Mouse (Mus musculus) cortical plate, adult 2 months (tissue): ENCODE data around the gene Lrrc36. TPM values are rescaled to one million over a fixed set of nuclear protein-coding genes. Genes with fewer than 3 reads are reported as not detected.

Experiments used
- H3K27ac ChIP-seq: fragments of 200-500 bp; 2 replicates; pipeline ENCODE4 v1.5.1; 2012; ENCODE audit warnings: low read length, control low read depth, inconsistent platforms; ENCODE audit not compliant: insufficient read depth
- H3K4me1 ChIP-seq: fragments of 200-500 bp; 2 replicates; pipeline ENCODE4 v1.6.1; 2011; ENCODE audit warnings: low read length; ENCODE audit not compliant: control insufficient read depth, insufficient read depth
- H3K4me3 ChIP-seq: fragments of 200-500 bp; 2 replicates; pipeline ENCODE4 v1.5.1; 2011; ENCODE audit warnings: mild to moderate bottlenecking, low read length, control low read depth; ENCODE audit not compliant: insufficient read depth
- CTCF ChIP-seq: fragments of 200-500 bp; IDR thresholded peaks from 2 replicates; pipeline ENCODE4 v1.5.1; 2011; ENCODE audit warnings: mild to moderate bottlenecking, control low read depth, low read length; ENCODE audit not compliant: insufficient read depth; ENCODE audit errors: extremely low read depth
- POLR2A ChIP-seq: fragments of 200-500 bp; IDR thresholded peaks from 2 replicates; pipeline ENCODE4 v1.6.1; 2011; ENCODE audit warnings: mild to moderate bottlenecking, low read length, control low read depth; ENCODE audit not compliant: insufficient read depth; ENCODE audit errors: extremely low read depth
- polyA plus RNA-seq: library from polyadenylated mRNA; depleted of rRNA; stranded (reverse); fragments of >200 nt; gene quantifications from 2 replicates; pipeline ENCODE4 v1.2.3, GENCODE M21; 2012

The Lrrc36 gene
- polyA plus RNA-seq, 1 experiment, result 0.94 TPM

GRCm38 (mm10) chr8:105477792-105478191 lies 64.4 kb downstream of the Lrrc36 start:
- TF ChIP-seq CTCF (no peak), POLR2A (no peak)
- Histone ChIP-seq H3K27ac (no peak overlapping the region), H3K4me1 (peaks cover 3% of the 10 kb centered on the region)

GRCm38 (mm10) chr8:105481013-105481412 lies 67.6 kb downstream of the Lrrc36 start:
- TF ChIP-seq CTCF, result no peak
- no peak for TF ChIP-seq POLR2A
- Histone ChIP-seq H3K27ac (no peak overlapping the region), H3K4me3 (no peak overlapping the region), H3K4me1 (no peaks in the 10 kb centered on the region)

More at GRCm38 (mm10) chr8:105477792-105478191, 64.4 kb downstream of the Lrrc36 start:
- no peak overlapping the region for H3K4me3 ChIP-seq

- H3K4me3 ChIP-seq, result no peak overlapping the region
- H3K4me1 ChIP-seq, result no peaks in the 10 kb centered on the region
- TF ChIP-seq POLR2A (no peak), CTCF (peak; percentile 55)
- H3K27ac ChIP-seq, result no peak overlapping the region
These were observed 68.1 kb downstream of the Lrrc36 start for GRCm38 (mm10) chr8:105481453-105481852.

DNA sequence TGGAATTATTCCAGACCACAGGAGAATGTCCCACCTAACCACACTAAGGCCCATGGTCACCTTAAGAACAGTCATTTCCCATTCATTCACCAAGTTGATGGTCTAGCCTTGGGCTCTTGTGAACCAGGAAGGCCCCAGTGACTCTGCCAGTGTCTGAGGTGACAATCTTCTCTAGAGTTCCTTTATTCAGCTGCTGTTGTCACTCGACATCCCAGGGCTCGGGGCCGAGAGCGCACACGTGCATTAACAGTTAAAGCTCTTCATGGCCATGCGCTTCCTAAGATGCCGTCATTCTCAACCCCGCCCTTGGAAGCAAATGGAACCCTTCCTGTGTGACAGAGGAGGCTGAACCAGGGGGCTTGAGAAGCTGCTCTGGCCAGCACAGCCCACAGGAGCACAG lies 68.8 kb downstream of the Lrrc36 start:
- Histone ChIP-seq H3K27ac (no peak overlapping the region), H3K4me3 (no peak overlapping the region), H3K4me1 (no peaks in the 10 kb centered on the region)
- no peak for TF ChIP-seq POLR2A
- TF ChIP-seq CTCF, result no peak

DNA sequence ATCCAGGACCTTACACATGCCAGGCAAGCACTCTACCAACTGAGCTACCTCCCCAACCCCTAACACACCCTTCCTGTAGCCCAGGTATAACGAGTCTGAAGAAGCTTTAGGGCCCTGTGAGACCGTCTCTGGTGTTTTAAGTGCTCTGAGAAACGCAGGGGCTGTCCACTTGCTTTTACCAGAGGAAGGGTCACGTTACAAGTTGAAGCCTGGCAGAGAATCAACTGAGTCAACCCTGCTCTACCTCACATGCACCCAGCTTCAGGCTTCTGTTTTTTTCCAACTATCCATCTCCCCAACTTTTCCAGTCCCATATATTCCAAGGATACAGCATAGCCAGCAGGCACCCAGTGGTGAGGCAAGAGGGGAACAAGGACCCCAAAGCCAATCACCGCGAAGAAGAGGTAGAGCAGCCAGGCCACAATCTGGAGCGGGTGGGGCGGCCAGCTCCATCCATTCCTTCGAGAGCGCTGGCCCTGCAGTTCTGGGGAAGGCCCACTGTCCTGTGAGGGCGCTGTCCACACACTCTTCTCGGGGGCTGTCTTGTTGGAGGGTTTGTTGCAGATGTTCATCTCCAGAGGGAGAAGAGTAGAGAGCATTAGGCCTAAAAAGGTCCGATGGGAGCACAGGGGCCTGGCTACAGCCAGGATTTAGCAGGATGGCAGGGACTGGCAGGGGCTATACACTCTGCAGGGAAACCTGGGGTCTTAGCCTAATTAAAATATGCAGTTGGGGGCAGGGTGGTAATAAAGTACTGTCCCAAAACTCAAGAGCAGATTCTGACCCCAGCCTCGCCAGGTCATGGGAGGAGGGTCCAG lies 70.0 kb downstream of the Lrrc36 start:
- no peak overlapping the region for H3K27ac ChIP-seq
- no peaks in the 10 kb centered on the region for H3K4me1 ChIP-seq
- TF ChIP-seq CTCF (peak; percentile 32), POLR2A (no peak)
- no peak overlapping the region for H3K4me3 ChIP-seq

DNA sequence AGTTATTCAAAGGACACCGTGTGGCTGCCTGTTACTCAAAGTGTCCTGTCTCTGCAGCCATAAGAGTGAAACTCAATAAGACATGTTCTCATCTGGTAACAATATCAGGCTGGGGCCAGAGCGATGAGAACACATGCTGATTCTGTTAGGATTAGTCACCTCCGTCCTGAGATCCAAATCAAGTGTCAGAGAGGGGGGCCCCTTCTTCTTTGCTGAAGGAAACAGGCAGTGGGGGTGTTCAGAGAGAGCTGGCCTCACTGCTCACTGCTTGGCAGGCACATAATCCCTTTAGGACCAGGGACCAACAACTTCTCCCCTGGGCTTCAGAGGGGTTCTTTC lies 70.6 kb downstream of the Lrrc36 start:
- H3K4me3 ChIP-seq, result no peak overlapping the region
- H3K27ac ChIP-seq, result no peak overlapping the region
- H3K4me1 ChIP-seq, result no peaks in the 10 kb centered on the region
- TF ChIP-seq CTCF (no peak), POLR2A (no peak)

GRCm38 (mm10) chr8:105484392-105484791 lies 71.0 kb downstream of the Lrrc36 start:
- H3K4me1 ChIP-seq, result no peaks in the 10 kb centered on the region
- no peak overlapping the region for H3K27ac ChIP-seq
- no peak for TF ChIP-seq POLR2A
- peak; percentile 28; the same call in 1 of the 2 replicates for TF ChIP-seq CTCF
- no peak overlapping the region for H3K4me3 ChIP-seq

DNA sequence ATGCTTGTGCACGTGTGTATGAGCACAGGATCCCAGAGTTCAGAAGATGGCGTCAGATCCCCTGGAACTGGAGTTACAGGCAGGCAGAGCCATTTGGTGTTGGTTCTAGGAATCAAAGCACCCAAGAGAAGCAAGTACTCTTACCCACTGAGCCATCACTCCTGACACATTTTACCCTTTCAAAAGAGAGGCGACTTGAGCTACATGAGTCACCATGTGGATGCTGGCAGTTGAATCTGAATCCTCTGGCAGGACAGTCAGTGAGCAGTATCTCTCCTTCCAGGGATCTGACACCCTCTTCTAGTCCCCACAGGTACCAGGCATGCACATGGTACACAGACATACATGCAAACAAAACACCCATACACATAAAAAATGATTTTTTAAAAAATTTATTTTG lies 74.7 kb downstream of the Lrrc36 start:
- no peak overlapping the region for H3K27ac ChIP-seq
- no peak overlapping the region for H3K4me3 ChIP-seq
- no peaks in the 10 kb centered on the region for H3K4me1 ChIP-seq
- TF ChIP-seq CTCF (no peak), POLR2A (no peak)

GRCm38 (mm10) chr8:105489281-105489680 lies 75.9 kb downstream of the Lrrc36 start:
- TF ChIP-seq CTCF, result no peak
- TF ChIP-seq POLR2A, result no peak
- Histone ChIP-seq H3K27ac (no peak overlapping the region), H3K4me3 (no peak overlapping the region), H3K4me1 (no peaks in the 10 kb centered on the region)

- TF ChIP-seq POLR2A, result no peak
- TF ChIP-seq CTCF, result no peak
- Histone ChIP-seq H3K27ac (no peak overlapping the region), H3K4me1 (peaks cover 6% of the 10 kb centered on the region; the same call in 1 of the 2 replicates), H3K4me3 (no peak overlapping the region)
These were observed 80.1 kb downstream of the Lrrc36 start for GRCm38 (mm10) chr8:105493495-105493894.

DNA sequence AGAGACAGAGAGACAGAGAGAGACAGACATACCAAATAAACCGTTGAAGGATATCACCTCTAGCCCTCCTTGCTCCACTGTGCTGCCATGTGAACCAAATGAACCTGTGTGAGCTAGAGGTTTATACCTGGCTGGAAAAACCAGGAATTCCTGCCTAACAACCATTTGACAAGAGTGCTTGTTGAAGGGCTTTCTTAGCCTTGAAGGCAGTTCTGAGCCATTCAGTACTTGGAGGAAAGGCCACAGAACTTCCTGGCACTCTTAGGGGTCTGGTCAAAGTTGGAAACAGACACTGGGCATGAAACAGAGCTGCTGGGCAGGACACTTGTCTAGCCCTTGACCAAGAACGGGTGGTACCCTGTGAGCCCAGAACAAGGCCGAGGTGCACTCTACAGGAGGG lies 81.2 kb downstream of the Lrrc36 start:
- Histone ChIP-seq H3K4me3 (no peak overlapping the region), H3K27ac (no peak overlapping the region), H3K4me1 (peaks cover 6% of the 10 kb centered on the region; the same call in 1 of the 2 replicates)
- no peak for TF ChIP-seq POLR2A
- no peak for TF ChIP-seq CTCF
